Mouse (Mus musculus) thymus, postnatal 10 days (tissue): Measurements from ENCODE around the gene Chac1.

Source experiments
- DNase-seq, 2 experiments: peaks; one replicate each; pipeline ENCODE4 v3.0.0; 2021; ENCODE audit warnings: low spot score in 2 of 2

The Chac1 gene

GRCm38 (mm10) chr2:119350555-119351486 is at the start of gene Chac1:
Chac1 (plus strand) TSS chr2:119351229.
- peak; percentile 40 to 49 for DNase-seq

GRCm38 (mm10) chr2:119302876-119303275 is 48.2 kb upstream of the Chac1 start:
- no peak for DNase-seq

DNA sequence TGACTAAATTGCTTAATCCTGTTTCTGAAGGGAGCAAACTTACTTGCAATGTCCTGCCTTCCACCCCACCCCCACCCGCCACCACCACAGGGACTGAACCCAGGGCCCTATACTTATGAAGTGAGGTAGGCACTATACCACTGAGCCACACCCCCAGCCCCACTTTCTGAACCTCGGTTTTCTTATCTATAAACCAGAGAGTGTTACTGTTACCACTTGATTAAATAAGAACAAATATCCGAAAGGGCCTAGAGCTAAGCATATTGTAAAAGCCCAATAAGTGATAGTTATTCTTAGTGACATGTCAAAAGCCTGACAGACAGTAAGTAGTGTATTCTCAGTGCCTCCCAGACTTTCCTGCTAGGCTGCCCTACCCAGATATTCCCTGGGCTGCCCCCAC is 46.6 kb upstream of the Chac1 start:
- DNase-seq: no peak

- DNase-seq: no peak
Observed at GRCm38 (mm10) chr2:119304798-119305208, 46.2 kb upstream of the Chac1 start.

GRCm38 (mm10) chr2:119311544-119311943 is 39.5 kb upstream of the Chac1 start:
- DNase-seq: no peak

DNA sequence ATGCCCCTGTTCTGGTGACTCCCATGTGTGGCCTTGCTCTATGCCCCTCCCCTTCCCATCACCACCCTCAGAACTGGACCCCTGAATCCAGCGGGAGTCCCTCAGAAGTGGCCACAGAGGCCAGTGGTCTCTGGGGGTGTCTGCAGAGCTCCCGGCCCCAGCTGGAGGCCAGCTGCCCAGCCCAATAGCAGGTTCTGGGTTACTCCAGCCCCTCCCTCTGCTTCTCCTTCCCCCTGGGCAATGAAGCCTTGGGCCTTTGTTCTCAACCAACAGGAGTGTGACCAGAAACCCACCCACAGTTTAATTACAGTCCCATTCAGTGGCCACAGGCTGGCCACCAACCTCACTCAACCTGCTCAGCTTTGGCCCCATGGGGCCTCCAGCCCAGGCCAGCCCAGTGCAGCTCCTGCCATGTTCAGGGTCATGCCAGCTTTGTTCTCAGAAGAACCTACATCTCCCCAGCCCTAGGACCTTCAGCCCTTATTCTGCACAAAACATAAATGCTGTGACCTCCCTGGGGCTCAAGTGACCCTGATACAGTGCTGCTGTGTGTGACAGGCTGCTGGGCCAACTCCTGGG is 38.6 kb upstream of the Chac1 start:
- no peak for DNase-seq

DNA sequence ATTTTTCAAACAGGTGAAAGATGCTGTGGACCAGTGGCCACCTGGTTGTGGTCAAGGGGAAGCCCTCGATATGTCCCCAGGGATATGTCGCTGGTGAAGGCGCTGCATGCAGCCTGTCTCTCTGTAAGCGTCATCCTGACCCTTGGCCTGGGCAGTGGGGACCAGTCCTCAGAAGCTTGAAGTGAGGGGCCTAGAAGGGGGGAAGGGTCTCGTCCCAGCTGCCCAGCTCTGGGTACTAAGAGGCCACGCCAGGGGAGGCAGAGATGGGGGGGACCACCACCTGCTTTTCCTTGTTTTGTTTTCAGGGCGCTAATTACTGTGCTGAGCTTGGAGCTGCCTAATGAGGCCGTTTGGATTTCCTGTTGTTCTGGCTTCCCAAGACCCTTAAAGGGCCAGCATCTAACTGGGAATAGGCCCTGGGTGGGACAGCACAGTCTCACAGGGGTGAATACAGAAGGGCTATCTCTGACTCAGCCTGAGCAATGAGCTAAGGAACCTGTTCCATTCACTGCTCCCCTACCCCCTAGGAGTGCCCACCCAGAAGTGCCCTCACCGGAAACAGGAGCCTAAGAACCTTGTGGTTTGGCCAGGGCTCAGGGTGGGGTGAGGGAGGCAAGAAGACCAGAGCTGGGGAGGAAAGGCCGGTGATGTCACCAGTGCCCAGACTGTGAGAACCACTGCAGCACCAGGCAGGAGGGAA is 37.1 kb upstream of the Chac1 start:
- DNase-seq: no peak

- DNase-seq: no peak
Observed at GRCm38 (mm10) chr2:119314742-119315310, 36.2 kb upstream of the Chac1 start.

GRCm38 (mm10) chr2:119318043-119318710 is 32.9 kb upstream of the Chac1 start:
- DNase-seq: no peak

- DNase-seq: no peak
Observed at GRCm38 (mm10) chr2:119320571-119320970, 30.5 kb upstream of the Chac1 start.

GRCm38 (mm10) chr2:119321771-119322586 is 29.1 kb upstream of the Chac1 start:
- DNase-seq: no peak

- DNase-seq: no peak
Observed at GRCm38 (mm10) chr2:119322587-119323300, 28.3 kb upstream of the Chac1 start.

DNA sequence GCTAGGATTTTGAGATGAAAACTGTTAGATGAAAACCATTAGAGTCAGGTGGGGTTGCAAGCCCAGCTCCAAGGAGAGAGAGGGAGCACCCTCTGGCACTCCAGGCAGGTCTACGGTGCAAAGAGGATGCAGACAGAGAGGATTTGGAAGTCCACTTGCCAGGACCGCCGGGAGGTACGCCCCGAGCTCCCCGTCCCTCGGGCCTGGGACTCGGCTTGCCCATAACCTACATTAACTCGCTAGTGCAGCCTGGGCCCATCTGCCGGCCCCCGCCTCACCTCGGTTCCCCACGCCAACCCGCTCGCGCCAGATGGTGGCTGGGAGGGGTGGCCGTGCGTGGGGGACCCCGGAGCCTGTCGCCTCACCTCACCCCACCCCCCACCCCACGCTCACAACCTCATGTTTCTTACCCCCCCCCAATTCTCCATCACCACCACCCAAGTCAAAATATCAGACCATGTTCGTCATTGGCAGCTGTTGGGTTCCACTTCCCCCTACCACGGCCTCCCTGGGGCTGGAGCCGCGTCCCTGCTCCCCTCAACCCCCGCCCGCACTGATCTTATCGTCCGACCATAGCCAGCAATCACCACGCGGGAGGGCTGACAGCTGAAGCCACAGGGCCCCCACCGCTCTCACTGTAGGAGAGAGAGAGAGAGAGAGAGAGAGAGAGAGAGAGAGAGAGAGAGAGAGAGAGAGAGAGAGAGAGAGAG is 27.0 kb upstream of the Chac1 start:
- no peak for DNase-seq

- peak in 1 of 2 experiments; percentile 27 for DNase-seq
Observed at GRCm38 (mm10) chr2:119324576-119325318, 26.3 kb upstream of the Chac1 start.

DNA sequence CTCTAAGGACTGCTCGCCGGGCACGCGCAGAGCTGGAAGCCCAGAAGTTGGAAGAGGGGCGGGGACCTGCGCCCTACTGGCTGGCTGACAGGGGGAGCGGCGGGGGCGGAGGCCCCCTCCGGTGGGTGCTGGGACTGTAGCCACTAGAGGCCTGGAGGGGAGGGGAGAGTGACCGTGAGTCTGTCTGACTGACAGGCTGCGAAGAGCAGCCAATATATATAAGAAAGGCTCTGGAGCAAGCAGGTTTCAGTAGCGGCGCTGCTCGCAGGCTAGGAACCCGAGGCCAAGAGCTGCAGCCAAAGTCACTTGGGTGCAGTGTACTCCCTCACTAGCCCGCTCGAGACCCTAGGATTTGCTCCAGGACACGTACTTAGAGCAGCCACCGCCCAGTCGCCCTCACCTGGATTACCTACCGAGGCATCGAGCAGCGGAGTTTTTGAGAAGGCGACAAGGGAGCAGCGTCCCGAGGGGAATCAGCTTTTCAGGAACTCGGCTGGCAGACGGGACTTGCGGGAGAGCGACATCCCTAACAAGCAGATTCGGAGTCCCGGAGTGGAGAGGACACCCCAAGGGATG is 25.4 kb upstream of the Chac1 start, which contains the start of gene Dll4:
Gene Dll4 (plus strand): TSS at position 217 of the 576 bp plus-strand sequence.
- DNase-seq: no peak

DNA sequence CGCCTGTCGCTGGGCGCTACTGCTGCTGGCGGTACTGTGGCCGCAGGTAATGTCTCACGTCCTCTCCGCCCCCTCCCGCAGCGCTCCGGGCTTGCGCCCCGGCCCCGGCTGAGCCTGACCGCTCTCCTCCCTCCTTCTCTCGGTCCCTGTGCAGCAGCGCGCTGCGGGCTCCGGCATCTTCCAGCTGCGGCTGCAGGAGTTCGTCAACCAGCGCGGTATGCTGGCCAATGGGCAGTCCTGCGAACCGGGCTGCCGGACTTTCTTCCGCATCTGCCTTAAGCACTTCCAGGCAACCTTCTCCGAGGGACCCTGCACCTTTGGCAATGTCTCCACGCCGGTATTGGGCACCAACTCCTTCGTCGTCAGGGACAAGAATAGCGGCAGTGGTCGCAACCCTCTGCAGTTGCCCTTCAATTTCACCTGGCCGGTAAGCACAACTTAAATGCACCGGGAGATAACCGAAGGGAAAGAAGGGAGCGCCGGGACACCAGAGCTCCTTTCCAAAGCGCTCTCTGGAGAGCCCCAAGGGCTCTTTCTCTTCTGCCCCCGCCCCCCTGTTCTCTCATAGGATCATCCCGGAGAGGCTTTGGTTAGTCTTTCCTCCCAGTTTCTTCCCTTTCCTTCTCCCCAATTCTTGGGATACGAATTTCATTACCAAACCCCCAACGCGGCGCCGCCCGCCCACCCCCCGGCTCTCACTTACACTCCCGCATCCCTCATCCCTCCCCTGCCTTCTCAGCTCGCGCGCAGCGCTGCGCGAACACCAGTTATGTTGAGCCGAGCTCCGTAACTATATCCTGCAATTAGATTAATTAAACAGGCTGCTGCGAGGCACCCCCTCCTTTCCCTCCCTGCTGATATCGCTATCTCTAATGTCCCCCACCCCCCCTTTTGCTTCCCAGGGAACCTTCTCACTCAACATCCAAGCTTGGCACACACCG is 24.6 kb upstream of the Chac1 start:
- no peak for DNase-seq

- peak in 1 of 2 experiments; percentile 62 for DNase-seq
Observed at GRCm38 (mm10) chr2:119327102-119327480, 23.9 kb upstream of the Chac1 start.
